Mouse (Mus musculus): Measurements from ENCODE around the gene Olfr1368. TPM values are rescaled to one million over a fixed set of nuclear protein-coding genes. Genes with fewer than 3 reads are reported as not detected.
A peak's percentile ranks its signal among the peaks of the same experiment; 100 is the strongest.

The Olfr1368 gene
- polyA plus RNA-seq, 1 experiment from 2014 or later: not detected

DNA sequence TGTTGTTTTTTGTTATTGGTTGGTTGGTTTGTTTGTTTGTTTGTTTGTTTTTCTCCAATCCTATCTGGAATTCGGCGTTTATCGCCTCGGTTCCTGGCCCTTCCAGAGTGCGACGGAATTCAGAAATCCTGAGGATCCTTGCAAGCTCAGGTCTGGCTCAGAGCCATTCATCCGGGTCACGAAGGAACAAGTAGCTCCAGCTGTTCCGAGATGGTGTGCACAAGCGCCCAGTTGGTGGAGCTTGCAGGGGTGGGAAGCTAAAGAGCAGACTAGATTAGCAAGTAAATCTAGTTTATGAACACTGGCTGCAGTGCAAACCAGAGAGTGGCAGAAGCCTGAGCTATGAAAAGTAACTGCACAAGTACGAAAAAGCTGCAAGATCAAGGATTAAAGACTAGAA is 27.4 kb upstream of the Olfr1368 start:
- Histone ChIP-seq H3K36me3 (no peaks in the 10 kb centered on the region), H3K27me3 (no peaks in the 10 kb centered on the region), H3K4me1 (replicated peaks) (peaks cover 6% of the 10 kb centered on the region), H3K9ac (replicated peaks) (peak overlapping the region; percentile 1; the same call in 1 of the 2 replicates), H3K9me3 (no peaks in the 10 kb centered on the region), H3K27ac (peak overlapping the region; percentile 58), H3K4me2 (peak overlapping the region; percentile 87), H3K4me3 (replicated peaks) (peak overlapping the region; percentile 48)
- peak; percentile 22; the same call in 1 of the 2 replicates for ATAC-seq (ENCODE audit: insufficient number of reproducible peaks, insufficient read depth, low FRiP score, low TSS enrichment, low read depth)
- under 1% methylated on average over 11 of the region's 11 CpGs for WGBS

GRCm38 (mm10) chr13:21172241-21173027 is 26.8 kb upstream of the Olfr1368 start:
- no peak overlapping the region for H3K9ac ChIP-seq (replicated peaks)
- peak overlapping the region; percentile 87 for H3K4me2 ChIP-seq
- no peaks in the 10 kb centered on the region for H3K9me3 ChIP-seq
- H3K4me1 ChIP-seq (replicated peaks): peaks cover 6% of the 10 kb centered on the region
- no peaks in the 10 kb centered on the region for H3K27me3 ChIP-seq
- peak; percentile 49; the same call in 1 of the 2 replicates for ATAC-seq (ENCODE audit: insufficient number of reproducible peaks, insufficient read depth, low FRiP score, low TSS enrichment, low read depth)
- H3K27ac ChIP-seq: peak overlapping the region; percentile 58
- H3K36me3 ChIP-seq: no peaks in the 10 kb centered on the region
- peak overlapping the region; percentile 48 for H3K4me3 ChIP-seq (replicated peaks)
- WGBS: 1% methylated on average over 16 of the region's 16 CpGs

- under 1% methylated on average over 12 of the region's 12 CpGs for WGBS
- peak overlapping the region; percentile 48 for H3K4me3 ChIP-seq (replicated peaks)
- H3K4me1 ChIP-seq (replicated peaks): peaks cover 6% of the 10 kb centered on the region
- H3K9ac ChIP-seq (replicated peaks): 0 out of 2 replicates have a peak overlapping the region, but pooled peaks have one; percentile 40
- no peaks in the 10 kb centered on the region for H3K9me3 ChIP-seq
- H3K27me3 ChIP-seq: no peaks in the 10 kb centered on the region
- no peak overlapping the region for H3K27ac ChIP-seq
- H3K36me3 ChIP-seq: no peaks in the 10 kb centered on the region
- ATAC-seq (ENCODE audit: insufficient number of reproducible peaks, insufficient read depth, low FRiP score, low TSS enrichment, low read depth): no peak
- H3K4me2 ChIP-seq: peak overlapping the region; percentile 87
These were observed 26.0 kb upstream of the Olfr1368 start for GRCm38 (mm10) chr13:21171600-21172150.

DNA sequence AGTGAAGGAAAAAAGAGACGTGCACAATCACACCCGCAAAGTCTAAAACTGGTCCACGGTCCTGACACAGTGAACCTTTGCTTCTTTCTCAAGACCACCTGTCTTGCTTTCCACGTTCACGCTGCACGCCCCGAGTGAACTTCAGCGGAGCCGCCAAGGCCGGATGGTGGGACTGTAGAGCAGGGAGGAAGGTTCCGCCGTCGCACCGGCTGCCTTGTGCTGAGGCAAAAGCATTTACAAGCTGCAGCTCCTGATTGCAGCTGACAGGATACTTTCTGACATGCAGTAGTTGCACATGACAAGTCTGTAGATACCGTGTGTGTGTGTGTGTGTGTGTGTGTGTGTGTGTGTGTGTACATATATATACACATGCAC is 25.5 kb upstream of the Olfr1368 start:
- Histone ChIP-seq H3K27me3 (no peaks in the 10 kb centered on the region), H3K36me3 (no peaks in the 10 kb centered on the region), H3K4me3 (replicated peaks) (peak overlapping the region; percentile 48), H3K9ac (replicated peaks) (no peak overlapping the region), H3K4me2 (peak overlapping the region; percentile 87), H3K27ac (peak overlapping the region; percentile 1; the same call in 1 of the 2 replicates), H3K9me3 (no peaks in the 10 kb centered on the region), H3K4me1 (replicated peaks) (peaks cover 6% of the 10 kb centered on the region)
- 6% methylated on average over 15 of the region's 15 CpGs for WGBS
- ATAC-seq (ENCODE audit: insufficient number of reproducible peaks, insufficient read depth, low FRiP score, low TSS enrichment, low read depth): no peak

DNA sequence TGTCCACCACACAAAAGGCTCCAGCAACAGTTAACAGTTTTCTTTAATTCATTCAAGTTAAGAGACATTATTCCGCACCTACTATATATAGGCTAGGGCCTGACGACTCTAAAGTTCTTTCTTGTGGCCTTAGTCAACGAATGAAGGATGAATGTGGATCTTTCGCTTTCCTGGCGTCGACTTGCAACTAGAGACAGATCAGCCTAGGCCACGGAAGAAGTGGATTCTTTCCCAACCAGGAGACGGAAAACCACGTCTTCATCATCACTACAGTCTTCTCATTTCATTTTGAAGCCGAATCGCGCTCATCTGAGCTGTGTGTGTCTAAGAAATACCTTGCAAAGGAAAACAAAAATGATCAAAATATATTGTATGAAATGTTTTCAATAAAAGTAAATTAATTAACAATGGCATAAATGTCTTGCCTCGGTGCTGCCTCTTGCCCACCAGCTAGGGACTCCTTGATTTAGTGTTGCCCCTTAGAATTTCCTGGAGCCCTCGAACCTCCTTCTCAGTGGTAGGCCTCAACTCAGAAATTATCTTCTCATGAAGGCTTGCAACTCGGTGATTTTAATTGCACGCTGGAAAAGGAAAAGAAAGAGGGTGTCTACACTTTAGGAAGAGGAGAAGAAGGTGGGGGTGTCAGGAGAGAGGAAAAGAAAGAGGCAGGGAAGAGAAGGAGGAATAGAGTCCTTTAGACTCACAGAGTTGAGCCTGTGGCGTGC is 24.9 kb upstream of the Olfr1368 start:
- ATAC-seq (ENCODE audit: insufficient number of reproducible peaks, insufficient read depth, low FRiP score, low TSS enrichment, low read depth): no peak
- peak overlapping the region; percentile 54 for H3K4me3 ChIP-seq (replicated peaks)
- peak overlapping the region; percentile 1; the same call in 1 of the 2 replicates for H3K27ac ChIP-seq
- H3K9ac ChIP-seq (replicated peaks): no peak overlapping the region
- no peaks in the 10 kb centered on the region for H3K9me3 ChIP-seq
- peak overlapping the region; percentile 87 for H3K4me2 ChIP-seq
- peaks cover 1% of the 10 kb centered on the region; the same call in 1 of the 2 replicates for H3K27me3 ChIP-seq
- WGBS: 37% methylated on average over 17 of the region's 17 CpGs
- peaks cover 6% of the 10 kb centered on the region for H3K4me1 ChIP-seq (replicated peaks)
- no peaks in the 10 kb centered on the region for H3K36me3 ChIP-seq

DNA sequence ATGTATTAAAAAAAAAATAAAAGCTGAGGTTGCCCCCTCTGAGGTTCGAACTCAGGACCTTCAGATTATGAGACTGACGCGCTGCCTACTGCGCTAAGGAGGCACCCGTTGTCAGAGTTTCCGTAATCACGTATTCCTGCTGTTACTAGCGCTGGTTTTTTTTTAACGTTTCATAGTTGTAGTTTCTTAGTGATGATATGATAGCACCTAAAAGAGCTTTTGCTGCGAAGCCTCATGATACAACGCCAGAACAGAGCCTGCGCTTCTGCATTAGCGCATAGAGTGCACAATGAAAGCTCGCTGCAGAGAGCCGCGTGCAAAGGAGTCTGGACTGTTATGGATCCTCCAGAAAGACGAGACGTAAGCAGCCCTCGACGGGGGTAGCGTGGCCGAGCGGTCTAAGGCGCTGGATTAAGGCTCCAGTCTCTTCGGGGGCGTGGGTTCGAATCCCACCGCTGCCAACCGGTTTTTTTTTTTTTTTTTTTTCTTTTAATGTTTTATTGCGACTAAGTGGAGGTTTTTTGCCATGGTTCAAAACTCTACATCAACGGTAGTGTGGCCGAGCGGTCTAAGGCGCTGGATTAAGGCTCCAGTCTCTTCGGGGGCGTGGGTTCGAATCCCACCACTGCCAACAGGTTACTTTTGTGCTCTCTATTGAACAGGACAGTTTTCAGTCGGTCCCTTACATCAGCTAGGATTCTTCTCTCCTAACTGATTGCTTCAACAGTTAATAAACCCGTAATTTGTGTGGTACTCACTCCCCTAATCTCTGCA is 24.2 kb upstream of the Olfr1368 start:
- peak overlapping the region; percentile 87 for H3K4me2 ChIP-seq
- no peak overlapping the region for H3K27ac ChIP-seq
- ATAC-seq (ENCODE audit: insufficient number of reproducible peaks, insufficient read depth, low FRiP score, low TSS enrichment, low read depth): peak; percentile 73
- peak overlapping the region; percentile 54 for H3K4me3 ChIP-seq (replicated peaks)
- H3K4me1 ChIP-seq (replicated peaks): peaks cover 6% of the 10 kb centered on the region
- WGBS: under 1% methylated on average over 39 of the region's 39 CpGs
- H3K9ac ChIP-seq (replicated peaks): no peak overlapping the region
- no peaks in the 10 kb centered on the region for H3K36me3 ChIP-seq
- no peaks in the 10 kb centered on the region for H3K9me3 ChIP-seq
- H3K27me3 ChIP-seq: peaks cover 5% of the 10 kb centered on the region; the same call in 1 of the 2 replicates

GRCm38 (mm10) chr13:21169121-21169656 is 23.5 kb upstream of the Olfr1368 start:
- peak overlapping the region; percentile 54 for H3K4me3 ChIP-seq (replicated peaks)
- no peak for ATAC-seq (ENCODE audit: insufficient number of reproducible peaks, insufficient read depth, low FRiP score, low TSS enrichment, low read depth)
- no peak overlapping the region for H3K27ac ChIP-seq
- H3K9me3 ChIP-seq: no peaks in the 10 kb centered on the region
- WGBS: 4% methylated on average over 14 of the region's 14 CpGs
- H3K4me1 ChIP-seq (replicated peaks): peaks cover 6% of the 10 kb centered on the region
- no peaks in the 10 kb centered on the region for H3K36me3 ChIP-seq
- no peak overlapping the region for H3K9ac ChIP-seq (replicated peaks)
- peaks cover 5% of the 10 kb centered on the region; the same call in 1 of the 2 replicates for H3K27me3 ChIP-seq
- H3K4me2 ChIP-seq: peak overlapping the region; percentile 87

DNA sequence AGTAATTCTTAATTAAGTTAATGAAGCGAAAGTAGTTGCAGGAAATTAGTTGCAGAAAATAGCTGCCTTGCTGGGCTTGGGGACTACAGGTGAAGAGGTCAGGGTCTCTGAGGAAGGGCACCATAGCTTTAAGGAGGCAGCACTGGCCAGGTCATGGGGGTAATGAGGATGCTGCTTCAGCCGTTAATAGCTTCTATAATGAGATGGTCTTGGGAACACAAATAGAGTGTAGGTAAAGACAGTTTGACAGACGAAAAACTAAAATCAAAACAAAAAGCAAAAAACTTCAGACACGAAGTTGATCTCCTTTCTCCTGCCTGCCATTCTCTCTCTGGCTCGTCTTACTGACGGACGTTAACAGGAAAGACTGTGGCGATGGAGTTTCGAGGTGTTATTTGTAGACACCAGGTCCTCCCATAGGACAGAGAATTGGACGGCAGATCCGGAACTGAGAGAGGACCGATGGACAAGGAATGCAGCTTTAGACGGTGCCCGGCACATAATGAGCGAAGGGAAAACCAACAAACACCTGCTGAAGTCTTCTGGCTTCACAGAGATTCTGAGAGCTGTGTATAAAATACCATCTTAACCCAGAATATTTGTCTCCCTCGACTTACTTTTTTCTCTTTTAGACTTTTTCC is 22.8 kb upstream of the Olfr1368 start:
- peaks cover 5% of the 10 kb centered on the region; the same call in 1 of the 2 replicates for H3K27me3 ChIP-seq
- H3K4me2 ChIP-seq: peak overlapping the region; percentile 87
- H3K9me3 ChIP-seq: no peaks in the 10 kb centered on the region
- under 1% methylated on average over 16 of the region's 16 CpGs for WGBS
- no peak for ATAC-seq (ENCODE audit: insufficient number of reproducible peaks, insufficient read depth, low FRiP score, low TSS enrichment, low read depth)
- H3K9ac ChIP-seq (replicated peaks): peak overlapping the region; percentile 47
- peaks cover 6% of the 10 kb centered on the region for H3K4me1 ChIP-seq (replicated peaks)
- H3K27ac ChIP-seq: peak overlapping the region; percentile 17; the same call in 1 of the 2 replicates
- H3K36me3 ChIP-seq: no peaks in the 10 kb centered on the region
- H3K4me3 ChIP-seq (replicated peaks): peak overlapping the region; percentile 54

DNA sequence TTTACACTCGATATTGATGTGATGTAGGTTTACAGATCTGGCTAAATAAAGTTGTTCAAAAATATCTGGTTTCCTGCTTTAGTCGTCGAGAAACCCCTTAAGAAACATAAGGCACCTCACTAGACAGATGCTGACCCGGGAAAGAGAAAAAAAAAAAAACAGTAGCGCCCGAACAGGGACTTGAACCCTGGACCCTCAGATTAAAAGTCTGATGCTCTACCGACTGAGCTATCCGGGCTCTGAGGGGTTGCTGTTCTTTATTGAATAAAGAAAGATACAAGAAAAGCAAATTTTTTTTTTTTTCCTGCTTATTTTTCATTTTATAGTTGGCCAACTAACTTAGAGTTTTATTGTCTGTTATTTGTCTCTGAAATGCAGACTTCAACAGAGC is 22.2 kb upstream of the Olfr1368 start:
- no peak overlapping the region for H3K27ac ChIP-seq
- peak overlapping the region; percentile 54 for H3K4me3 ChIP-seq (replicated peaks)
- peaks cover 6% of the 10 kb centered on the region for H3K4me1 ChIP-seq (replicated peaks)
- no peak for ATAC-seq (ENCODE audit: insufficient number of reproducible peaks, insufficient read depth, low FRiP score, low TSS enrichment, low read depth)
- H3K9ac ChIP-seq (replicated peaks): no peak overlapping the region
- H3K36me3 ChIP-seq: no peaks in the 10 kb centered on the region
- H3K27me3 ChIP-seq: peaks cover 5% of the 10 kb centered on the region; the same call in 1 of the 2 replicates
- WGBS: 1% methylated on average over 8 of the region's 8 CpGs
- H3K9me3 ChIP-seq: no peaks in the 10 kb centered on the region
- peak overlapping the region; percentile 87 for H3K4me2 ChIP-seq
